Mouse (Mus musculus) cerebellum, adult (tissue): ENCODE data around the gene Acsf3.
A peak's percentile ranks its signal among the peaks of the same experiment; 100 is the strongest.

Source experiments
- ATAC-seq: cut with Nextera tagmentation; 2 replicates; pipeline ENCODE4 v1.9.2; 2017; ENCODE audit warnings: mild to moderate bottlenecking, moderate library complexity, mixed read lengths; ENCODE audit not compliant: insufficient number of reproducible peaks, low FRiP score, low TSS enrichment

Acsf3 gene

DNA sequence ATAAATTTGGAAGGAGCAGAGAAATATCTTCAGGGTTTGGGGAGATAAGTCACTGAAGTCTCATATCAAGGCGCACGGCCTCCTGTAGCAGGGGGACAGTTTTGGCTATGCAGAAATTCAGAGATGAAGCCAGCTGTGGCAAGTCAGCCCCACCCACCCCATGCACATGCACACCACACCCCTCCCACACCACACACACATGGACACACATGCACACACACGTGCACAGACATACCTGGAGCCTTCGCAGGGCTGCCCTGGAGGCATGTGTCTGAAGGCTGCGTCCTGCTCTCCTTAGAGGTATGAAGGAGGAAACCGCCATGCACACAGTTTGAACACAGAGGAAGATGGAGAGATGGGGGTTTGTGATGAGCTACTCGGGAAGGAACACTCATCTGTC, 15.2 kb upstream of the Acsf3 start:
- no peak for ATAC-seq

DNA sequence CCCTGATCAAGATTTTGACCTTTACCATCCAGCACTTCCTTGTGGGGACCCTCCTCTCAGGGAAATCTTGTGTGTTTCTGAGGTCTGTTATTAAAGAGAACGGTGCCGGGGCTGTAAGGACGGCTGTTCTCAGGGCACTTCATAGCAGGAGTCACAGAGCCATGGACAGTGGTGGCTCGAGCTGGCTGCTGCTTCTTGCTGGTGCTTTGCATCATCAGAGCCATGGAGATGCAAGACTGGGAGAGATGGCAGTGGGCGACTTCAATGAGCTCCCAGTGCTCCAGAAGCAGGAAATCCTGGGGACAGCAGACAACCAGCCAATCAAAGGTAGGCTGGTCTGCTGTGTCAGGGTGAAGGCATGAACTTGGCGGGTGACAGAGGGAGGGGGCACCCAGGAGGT, 14.2 kb upstream of the Acsf3 start:
- no peak for ATAC-seq

DNA sequence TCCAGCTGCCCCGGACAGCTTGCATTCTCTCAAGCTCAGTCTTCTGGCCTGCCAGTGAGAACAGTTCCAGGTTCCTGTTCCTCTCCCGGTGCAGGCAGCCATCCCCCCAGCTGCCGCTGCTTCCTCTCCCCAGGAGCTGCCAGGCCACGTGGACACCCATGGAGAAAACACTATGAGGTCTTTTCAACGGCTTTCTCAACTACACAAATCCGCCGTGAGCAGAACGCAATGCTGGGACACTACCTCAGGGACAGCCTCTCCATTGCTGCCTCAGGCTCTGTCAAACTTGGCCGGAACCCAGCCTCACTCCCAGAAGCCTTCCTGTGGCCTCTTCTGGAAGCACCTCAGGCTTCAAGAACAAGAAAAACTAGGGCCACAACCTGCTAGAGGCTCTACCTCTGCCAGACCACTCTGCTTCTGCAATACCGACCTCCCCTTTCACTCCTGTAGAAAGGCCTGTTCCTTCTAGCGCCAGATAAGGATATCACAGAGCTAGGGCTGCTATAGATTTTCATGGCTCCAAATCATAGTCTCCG, 12.5 kb upstream of the Acsf3 start:
- ATAC-seq: no peak

DNA sequence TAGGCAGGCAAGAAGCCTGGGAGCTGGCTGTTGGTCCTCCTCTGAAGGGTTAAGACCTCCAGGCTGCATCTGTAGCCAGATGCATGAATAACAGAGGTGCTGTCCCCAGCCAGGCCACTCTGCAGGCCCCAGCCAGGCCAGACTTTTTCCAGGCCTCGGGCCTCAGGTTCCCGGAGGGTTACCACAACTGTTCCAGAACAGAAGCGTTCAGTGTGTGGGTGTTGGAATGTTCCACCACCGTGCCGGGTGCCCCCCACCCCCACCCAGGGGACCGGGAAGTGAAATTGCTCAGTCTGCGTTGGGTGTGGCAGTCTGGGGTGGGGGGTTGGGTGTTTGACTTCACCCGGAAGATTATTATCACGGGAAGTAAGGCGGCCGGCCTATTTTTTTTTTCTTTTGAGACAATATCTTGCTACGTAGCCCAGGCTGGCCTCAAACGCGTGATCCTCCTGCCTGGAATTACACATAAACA, 12.0 kb upstream of the Acsf3 start:
- no peak for ATAC-seq

DNA sequence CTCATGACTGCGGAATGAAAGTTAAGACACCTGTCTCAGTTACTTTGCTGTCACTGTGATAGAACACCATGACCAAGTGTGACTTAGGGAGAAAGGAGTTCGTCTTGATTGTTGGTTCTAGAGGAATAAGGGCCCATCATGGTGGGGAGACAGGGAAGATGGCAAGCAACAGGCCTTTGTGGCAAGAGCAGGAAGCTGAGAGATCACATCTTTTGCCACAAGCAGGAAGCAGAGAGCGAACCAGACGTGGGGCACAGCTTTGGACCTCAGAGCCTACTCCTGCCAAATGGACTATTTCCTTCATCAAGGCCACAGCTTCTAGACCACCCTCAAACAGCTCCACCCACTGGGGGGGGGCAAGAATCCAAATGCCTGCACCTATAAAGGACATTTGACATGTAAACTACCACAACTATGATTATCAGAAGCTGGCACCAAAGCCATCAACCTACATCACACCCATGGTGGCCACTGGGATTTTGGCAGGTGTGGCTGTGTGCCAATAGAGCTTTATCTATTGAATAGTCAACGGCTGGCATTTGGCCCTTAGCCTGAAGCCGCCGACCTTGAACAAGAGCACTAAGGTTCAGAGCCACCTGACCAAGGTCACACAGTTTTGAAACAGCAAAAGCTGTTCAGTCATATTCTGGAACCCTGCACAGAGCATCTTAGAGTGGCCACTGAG, 10.4 kb upstream of the Acsf3 start:
- ATAC-seq: no peak

DNA sequence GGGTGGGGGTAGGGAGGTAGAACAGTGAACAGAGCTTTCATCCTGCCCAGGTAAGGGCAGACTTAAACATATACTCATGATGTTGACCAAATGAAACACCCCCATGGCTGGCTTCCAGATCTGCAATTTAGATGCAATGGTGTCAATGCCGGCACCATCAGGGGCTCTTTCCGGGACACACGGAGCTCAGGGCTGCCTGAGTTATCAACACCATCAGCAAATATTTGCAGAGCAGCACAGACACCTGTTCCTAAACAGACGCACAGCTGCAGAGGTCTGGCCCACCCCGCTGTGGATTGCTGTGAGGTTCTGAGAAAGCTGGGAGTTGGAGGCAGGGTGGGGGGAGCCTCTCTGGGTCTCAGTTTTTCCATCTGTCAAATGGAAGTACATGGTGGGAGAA, 9.1 kb upstream of the Acsf3 start:
- no peak for ATAC-seq

DNA sequence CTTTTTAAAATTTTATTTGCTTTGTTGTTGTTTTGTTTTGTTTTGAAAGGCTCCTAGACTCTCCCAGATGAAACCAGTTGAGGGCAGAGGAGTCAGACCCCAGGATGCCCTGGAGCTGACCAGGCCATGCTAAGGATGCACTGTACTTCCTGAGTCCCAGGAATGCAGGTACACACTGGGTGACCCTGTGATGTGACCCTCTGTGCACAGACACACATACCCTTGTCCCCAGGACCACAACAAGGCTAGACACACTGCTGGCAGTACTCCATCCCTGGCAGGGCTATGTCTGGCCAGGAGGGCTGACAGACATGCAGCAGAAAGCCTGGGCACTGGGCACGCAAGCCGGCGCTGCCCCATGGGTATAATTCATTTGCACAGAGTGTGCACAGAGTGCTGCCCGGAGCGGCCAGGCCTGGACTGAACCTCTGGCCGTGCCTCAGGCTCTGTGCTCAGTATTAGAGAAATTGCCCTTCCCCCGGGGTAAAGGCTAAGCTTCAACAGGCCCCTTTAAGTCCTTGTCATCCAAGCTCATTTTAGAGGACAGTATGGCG, 8.6 kb upstream of the Acsf3 start:
- no peak for ATAC-seq

DNA sequence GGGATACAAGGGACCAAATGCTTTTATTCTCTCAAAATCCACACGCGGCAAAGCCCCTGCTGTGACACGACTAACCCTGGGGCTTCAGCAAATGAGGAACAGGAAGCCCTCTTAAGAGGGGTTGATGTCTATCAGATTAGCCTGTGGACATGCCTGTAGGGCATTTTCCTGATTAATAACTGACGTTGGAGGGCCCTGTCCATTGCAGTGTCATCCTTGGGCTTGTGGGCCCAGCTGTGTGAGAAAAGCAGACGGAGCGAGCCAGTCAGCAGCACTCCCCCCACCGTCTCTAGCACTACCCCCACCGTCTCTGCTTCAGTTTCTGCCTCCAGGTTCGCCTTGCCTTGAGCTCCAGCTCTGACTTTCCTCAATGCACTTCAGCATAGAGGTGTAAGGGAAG, 8.1 kb upstream of the Acsf3 start:
- no peak for ATAC-seq

DNA sequence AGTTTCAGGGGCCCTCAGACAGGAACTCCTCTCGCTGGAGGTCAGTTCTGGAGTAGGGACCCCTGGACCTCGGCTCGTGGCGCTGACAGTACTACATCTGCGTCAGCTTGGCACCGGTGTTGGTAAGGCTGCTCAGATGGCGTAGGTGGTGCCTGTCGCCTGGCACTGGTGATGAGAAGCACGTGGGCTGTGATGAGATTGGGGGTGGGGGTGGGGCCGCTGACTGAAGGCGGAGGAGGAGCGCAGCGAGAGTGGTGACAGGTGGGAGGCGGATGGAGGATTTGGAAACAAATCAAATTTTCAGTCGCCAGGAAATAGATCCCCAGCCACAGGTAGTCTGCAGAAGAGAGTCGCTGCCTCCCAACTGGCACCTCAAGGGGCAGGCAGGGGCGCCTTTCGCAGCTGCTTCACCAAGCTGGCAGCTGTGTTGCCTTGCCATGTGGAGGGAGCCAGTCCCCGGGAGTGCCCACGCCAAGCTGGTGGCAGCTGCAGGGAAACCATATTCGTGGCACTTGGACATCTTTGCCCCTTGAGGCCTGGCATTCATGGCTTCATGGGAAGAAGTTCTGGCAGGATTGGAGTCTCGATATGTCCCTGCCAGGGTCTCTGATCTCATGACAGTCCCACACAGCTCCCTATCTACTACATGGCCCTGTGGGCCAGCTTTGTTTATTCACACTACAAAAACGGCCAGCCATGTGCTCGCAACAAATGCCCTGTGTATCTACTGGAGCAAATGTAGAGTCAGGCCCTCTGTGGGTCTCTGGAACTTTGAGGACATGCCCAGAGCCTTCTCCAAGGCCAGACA, 5.8 kb upstream of the Acsf3 start:
- peak; percentile 72; the same call in 1 of the 2 replicates for ATAC-seq

DNA sequence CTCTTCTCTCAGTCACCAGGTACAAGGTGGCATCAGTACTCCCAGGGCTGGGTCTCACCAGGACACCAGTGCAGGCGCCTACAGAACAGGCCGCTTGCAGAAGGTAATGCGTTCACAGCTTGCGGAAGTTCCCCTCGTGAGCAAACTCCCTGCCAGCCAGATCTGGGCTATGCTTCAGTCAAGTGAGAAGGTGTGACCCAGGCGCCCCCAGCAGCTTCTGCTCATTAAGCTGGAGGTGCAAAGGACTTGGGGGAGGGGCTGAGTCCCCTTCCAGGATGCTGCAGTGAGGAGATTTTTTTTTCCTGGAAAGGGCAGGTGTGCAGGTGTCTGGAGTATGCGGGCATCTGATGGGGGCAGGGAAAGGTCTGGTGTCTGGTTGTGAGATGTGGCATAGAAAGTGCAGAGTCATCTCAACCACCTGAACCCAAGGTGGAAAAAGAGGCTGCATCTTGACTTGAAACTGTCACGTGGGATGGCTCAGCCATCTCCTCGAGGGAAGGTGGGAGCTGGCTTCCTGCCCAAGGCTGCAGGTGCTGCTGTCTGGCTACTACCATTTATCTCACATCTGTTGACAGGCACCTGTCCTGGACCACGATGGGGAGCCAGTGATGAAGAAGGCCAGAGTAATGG, 2.7 kb upstream of the Acsf3 start:
- ATAC-seq: no peak

DNA sequence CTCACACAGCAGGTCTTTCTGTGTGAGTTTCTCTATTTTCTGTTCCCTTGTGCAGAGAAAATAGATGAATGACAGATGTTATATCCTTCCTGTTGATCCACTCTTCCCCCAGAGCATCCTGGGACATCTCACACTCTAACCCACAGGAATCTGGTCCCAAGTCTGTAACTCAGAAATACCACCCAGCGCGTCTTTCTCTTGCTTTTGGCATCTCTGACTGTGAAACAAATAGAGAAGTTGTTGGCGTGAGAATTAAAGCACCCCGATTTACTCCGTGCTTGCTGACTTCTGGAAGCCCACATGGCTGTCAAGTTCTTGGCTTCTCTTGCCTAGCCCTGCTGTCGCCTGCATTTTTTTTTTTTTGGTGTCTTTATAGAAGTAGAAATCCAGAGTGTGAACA, 2.4 kb downstream of the Acsf3 start:
- ATAC-seq: no peak

DNA sequence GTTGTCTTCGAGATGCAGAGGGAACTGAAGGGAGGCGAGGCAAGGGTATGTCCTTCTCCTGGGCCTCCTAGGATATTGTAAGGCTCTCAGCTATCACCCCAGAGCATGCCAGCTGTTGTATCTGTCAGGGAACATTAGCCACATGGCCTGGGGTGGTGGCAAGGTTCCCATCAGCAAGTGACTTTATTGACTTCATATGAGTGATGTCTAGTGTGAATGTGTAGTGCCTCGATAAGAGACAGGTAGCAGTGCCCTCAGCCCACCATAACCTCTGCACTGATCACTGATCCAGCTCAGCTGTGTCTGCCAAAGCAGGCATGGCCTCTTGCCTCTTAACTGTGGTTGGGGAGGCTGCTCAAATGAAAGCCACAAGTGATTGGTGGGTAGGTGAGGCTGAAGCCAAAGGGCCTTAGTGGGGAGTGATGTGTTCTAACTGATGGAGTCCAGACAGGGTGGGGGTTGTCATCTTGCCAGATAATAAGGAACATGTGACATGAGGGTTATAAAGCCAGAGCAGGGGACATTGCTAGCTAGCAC, 3.5 kb downstream of the Acsf3 start:
- ATAC-seq: no peak

DNA sequence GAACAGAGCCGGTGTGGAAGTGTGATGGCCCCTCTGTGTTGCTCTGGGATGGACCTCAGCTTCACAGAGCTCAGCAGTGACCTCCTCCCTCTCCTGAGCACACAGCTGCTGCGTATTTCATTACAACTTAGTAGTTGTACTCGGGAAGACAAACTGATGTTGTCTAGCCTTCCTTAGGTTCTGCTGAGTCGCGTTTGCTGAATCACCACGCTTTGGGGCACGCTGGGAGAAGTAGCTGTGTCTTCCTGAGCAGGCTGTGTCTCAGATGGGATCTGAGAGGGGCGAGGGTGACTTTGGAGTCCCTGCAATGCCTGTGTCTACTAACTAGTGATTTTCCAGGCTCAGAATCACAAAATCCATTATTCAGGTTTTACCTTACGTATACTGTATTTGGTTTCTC, 4.0 kb downstream of the Acsf3 start:
- no peak for ATAC-seq

DNA sequence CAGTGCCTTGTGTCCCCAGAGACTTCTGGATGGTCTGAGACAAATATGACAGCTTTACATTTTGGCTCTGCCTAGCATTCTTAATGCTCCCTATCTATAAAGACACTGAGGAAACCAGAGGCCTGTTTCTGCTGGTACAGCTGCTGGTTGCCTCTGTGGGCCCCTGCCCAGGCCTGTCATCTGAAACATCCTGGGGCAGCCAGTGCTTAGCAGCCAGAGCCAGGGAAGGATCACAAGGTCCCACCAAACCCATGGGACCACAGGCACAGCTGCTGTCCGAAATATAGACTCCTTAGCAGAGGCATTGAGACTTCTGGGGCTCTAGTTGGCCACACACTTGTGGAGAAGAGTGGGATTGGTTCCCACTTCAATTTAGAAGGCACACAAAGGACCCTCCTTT, 9.5 kb downstream of the Acsf3 start:
- ATAC-seq: no peak

DNA sequence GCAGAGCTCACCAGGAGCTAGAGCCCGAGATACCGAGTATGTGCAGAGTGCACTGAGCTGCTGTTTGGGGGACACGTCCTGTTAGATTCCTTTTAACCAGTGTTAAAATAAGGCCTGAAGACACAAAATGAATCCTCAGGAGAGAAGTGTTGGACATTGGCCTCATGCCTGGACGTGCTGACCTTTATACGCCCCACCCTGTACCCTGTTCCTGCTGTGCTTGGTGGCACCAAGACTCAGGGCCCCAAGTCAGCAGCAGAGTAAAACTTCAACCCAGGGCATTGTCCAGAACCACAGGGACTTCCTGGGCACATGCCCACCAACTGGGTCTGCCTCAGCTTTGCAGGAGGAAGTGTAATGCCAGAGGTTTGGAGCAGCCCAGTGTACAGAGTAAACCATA, 14.5 kb downstream of the Acsf3 start:
- no peak for ATAC-seq

DNA sequence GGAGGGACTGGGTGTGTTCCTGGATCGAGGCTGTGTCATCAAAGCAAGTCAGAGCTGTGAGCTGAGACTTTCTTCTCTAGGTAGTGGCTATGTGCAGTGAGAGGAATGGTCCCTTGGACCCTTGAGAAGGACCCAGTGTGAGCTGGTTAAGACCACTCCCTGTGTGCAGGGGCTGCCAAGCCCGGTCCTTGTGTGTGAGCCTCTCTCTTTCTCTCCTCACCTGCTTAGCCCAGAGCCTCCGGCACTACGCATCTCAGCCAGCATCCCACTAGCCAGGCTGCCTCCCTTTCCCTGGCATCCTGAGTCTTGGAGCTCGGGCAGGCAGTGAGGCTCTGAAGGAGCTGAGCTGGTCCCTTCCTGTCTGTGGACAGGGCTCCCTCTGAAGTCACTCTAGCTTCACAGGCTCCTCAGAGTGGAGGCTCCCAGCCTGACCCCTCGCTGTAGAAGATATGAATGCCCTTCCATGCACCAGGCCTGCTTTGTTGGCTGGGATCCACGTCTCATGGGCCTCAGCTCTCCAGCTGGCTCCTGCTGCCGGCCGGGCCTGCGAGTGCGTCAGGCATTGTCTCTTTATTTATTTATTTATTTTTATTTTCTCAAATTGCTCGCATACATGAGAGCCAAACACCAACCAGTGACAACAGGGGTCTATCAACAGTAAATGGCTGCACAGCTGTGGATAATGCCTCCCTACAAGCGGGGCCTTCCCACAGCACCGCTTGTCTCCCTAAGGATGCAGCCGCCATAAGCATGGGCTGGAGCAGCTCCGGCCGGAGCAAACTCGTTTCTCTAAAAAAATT, 18.3 kb downstream of the Acsf3 start:
- ATAC-seq: peak; percentile 58; the same call in 1 of the 2 replicates

DNA sequence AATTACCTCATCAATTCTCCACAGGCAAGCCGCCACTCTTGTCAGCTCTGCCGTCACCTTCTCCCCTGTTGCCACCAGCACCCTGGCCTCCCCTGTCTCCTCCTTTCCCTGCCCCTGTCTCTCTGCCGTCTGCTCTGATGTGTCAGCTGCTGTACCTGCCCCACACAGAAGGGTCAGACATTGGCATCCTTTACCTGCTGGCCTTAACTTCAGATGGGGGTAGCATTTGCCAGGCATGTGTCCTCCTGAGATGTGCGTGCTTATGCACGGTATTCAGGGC, 18.8 kb downstream of the Acsf3 start:
- no peak for ATAC-seq

DNA sequence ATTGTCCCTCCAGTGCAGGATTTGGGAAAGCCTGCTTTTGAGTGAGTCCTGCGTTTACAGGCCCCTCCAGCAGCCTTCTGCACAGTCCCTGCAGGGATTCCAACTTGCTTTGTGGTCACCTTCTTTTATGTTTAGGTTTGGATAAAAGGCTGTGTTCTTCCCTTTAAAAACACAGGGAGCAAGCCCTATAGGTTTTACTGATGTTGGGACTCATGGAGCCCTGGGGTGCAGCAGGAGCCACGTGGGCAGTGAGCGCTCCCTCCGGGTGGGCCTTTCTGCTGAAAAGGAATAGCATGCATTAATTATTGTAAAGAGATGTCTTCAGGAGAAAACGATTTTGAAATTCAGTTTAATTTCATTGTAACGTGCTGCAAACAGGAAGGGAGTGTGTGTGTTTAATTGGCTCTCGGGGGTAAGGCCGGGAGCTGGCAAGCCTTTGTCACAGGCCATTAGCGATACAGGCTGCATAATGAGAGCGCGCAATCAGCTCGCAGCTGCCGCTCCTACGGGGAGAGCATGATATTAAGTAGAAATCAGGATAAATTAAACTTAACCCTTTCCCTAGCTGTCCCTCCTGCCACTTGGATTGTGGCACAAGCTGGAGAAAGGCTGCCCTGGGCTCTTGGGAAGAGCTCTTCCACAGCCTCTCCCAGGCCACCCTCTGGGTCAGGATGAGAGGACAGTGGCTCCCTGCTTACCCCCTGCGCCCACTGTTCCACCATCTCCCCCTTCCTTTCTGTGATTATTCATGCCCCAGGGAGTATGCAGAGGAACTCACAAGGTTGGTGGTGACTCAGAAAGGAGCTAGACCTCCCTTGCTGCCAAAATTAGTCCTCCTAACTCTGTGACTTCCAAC, 28.8 kb downstream of the Acsf3 start:
- ATAC-seq: no peak

DNA sequence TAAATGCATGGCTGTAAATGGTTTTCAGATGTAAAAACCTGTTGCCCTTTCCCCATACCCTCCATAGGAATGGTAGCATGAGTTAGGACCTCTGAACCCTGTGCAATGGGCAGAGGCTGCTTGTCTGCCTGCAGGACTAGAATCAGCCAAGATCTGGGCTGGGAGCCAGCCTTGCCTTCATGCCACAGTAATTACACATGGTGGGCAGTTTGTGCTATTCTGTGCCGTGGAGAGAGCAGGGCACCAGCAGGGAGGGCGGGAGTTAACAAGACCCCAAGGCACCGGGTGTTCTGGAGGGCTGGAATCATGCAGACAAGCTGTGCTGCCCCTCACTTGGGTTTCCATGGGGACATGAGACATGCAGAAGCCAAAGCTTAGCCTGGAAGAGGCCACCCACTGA, 30.1 kb downstream of the Acsf3 start:
- ATAC-seq: peak; percentile 56; the same call in 1 of the 2 replicates
